Mouse (Mus musculus) v-Abl transformed pro-B cells (cell line): ENCODE results near the gene Ccdc57.

ENCODE experiments used
- in situ Hi-C, 2 experiments: fragments of 400-800 bp; cut with MboI; formaldehyde crosslinking; loops; one replicate each; pipeline ENCODE4 v1.15.1; 2025; ENCODE audit not compliant: unreplicated experiment in 2 of 2

Gene Ccdc57

GRCm38 (mm10) chr11:120932564-120933398, at the start of gene Ccdc57:
Ccdc57 (minus strand) TSS chr11:120932872.
- in situ Hi-C loops: no loop called here

- in situ Hi-C loops: no loop called here
Observed at GRCm38 (mm10) chr11:120982459-120982858, 49.8 kb upstream of the Ccdc57 start.

GRCm38 (mm10) chr11:120981661-120982060, 49.0 kb upstream of the Ccdc57 start:
- in situ Hi-C loops: no loop called here

- in situ Hi-C loops: no loop called here
Observed at GRCm38 (mm10) chr11:120980427-120981035, 47.9 kb upstream of the Ccdc57 start.

- in situ Hi-C loops: no loop called here
Observed at GRCm38 (mm10) chr11:120979711-120980426, 47.2 kb upstream of the Ccdc57 start.

- in situ Hi-C loops: no loop called here
Observed at GRCm38 (mm10) chr11:120973318-120973717, 40.6 kb upstream of the Ccdc57 start.

GRCm38 (mm10) chr11:120971237-120971636, 38.6 kb upstream of the Ccdc57 start:
- in situ Hi-C loops: no loop called here

- in situ Hi-C loops: no loop called here
Observed at GRCm38 (mm10) chr11:120969742-120970141, 37.1 kb upstream of the Ccdc57 start.

- in situ Hi-C loops: no loop called here
Observed at GRCm38 (mm10) chr11:120965587-120965986, 32.9 kb upstream of the Ccdc57 start.

GRCm38 (mm10) chr11:120964195-120965157, 31.8 kb upstream of the Ccdc57 start:
- in situ Hi-C loops: no loop called here

GRCm38 (mm10) chr11:120962909-120963308, 30.2 kb upstream of the Ccdc57 start:
- in situ Hi-C loops: no loop called here

- in situ Hi-C loops: no loop called here
Observed at GRCm38 (mm10) chr11:120962050-120962771, 29.5 kb upstream of the Ccdc57 start.

GRCm38 (mm10) chr11:120961594-120961993, 28.9 kb upstream of the Ccdc57 start:
- in situ Hi-C loops: no loop called here

- in situ Hi-C loops: no loop called here
Observed at GRCm38 (mm10) chr11:120960248-120960647, 27.6 kb upstream of the Ccdc57 start.

- in situ Hi-C loops: no loop called here
Observed at GRCm38 (mm10) chr11:120959564-120959963, 26.9 kb upstream of the Ccdc57 start.

- in situ Hi-C loops: no loop called here
Observed at GRCm38 (mm10) chr11:120959066-120959465, 26.4 kb upstream of the Ccdc57 start.

- in situ Hi-C loops: no loop called here
Observed at GRCm38 (mm10) chr11:120957731-120958257, 25.1 kb upstream of the Ccdc57 start.

GRCm38 (mm10) chr11:120957052-120957451, 24.4 kb upstream of the Ccdc57 start:
- in situ Hi-C loops: no loop called here

GRCm38 (mm10) chr11:120955701-120956100, 23.0 kb upstream of the Ccdc57 start:
- in situ Hi-C loops: no loop called here
